Mouse (Mus musculus): Measurements from ENCODE around the gene Pnpo.
A peak's percentile ranks its signal among the peaks of the same experiment; 100 is the strongest.

The Pnpo gene

DNA sequence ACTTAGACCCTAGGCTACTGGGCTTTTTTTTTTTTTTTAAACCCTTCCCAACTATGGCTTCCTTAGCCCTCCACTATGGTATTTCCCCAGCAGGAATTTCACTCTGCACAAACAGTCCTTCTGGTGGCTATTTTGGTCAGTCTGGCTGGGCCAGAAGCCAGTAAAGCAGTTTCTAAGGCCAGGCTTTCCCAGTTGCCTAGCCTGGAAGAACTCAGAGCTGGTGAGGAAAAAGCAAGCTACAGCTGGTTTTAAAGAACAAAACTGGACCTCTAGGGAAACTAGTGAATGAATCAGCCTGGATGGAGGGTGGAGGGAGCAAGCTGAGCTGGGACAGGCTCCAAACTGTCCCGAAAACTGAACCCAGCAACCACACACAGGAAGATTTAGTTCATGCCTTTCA lies 26.0 kb upstream of the Pnpo start:
- peak; percentile 48 for DNase-seq (ENCODE audit: low spot score)

- no peak for DNase-seq (ENCODE audit: low spot score)
Observed at GRCm38 (mm10) chr11:96969280-96969722, 25.5 kb upstream of the Pnpo start.

GRCm38 (mm10) chr11:96968476-96968875 lies 24.7 kb upstream of the Pnpo start:
- DNase-seq (ENCODE audit: low spot score), result no peak

GRCm38 (mm10) chr11:96967544-96968269 lies 23.9 kb upstream of the Pnpo start:
- no peak for DNase-seq (ENCODE audit: low spot score)

DNA sequence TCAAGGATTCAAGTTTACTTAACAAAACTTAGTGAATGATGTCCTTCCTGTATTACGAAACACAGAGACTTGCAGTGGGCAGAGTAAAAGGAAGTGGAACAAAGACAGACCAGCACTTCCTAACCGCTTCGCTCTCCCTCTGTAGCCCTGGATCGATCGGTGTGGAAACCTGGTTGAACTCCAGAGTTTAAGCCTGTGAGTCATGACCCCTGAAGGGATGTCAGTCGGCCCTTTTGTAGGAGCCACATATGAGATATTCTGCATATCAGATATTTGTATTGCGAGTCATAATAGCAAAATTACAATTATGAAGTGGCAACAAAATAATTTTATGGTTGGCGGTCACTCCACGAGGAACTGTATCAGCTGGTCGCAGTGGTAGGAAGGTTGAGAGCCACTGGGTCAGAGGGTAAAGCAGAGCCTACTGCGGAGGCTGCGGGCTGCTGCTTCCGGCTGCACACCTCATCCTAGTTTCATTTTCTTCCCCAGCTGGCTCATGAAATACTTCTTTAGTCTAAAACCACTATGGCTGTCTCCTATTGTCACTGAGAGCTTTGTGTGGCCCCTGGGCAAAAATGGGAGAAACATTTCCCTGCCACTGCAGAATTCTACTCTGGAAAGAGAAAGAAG lies 23.2 kb upstream of the Pnpo start:
- no peak for DNase-seq (ENCODE audit: low spot score)

DNA sequence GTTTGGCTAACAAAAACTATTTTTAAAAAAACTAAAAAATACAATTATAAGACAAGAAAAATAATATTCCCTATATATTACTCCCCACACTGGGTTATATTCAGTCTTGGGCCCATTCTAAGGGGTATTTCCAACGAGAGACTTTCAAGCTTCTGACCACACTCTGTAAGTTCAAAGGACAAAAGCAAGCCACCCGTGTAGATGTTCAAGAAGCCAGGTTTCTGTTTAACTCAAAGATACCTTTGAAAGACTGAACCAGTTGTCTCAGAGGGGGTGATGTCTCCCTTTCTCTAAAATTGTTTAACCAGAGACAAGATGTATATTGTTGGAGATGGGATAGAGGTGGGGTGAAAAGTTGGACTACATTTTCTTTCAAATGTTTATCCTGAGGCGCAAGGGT lies 22.4 kb upstream of the Pnpo start:
- no peak for DNase-seq (ENCODE audit: low spot score)

DNA sequence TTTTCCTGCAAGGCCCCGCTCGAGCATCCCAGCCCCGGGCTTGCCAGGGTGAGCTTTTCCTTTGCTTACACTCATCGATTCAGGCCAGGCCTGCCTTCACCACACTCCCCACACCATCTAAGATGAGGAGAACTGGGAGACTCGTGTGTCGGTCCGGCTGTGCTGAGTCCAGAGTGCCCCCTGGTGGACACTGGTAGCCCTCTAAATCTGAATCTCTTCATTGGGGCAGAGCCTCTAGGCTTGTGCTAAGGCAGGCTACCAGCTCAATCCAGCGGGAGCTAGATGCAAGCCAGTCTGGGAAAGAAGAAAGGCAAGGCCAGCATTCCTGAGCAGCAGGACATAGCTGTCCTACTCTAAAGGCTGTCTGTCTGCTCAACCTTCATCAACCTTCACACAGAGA lies 19.8 kb upstream of the Pnpo start:
- DNase-seq (ENCODE audit: low spot score), result peak; percentile 86

GRCm38 (mm10) chr11:96957061-96957805 lies 13.4 kb upstream of the Pnpo start:
- DNase-seq (ENCODE audit: low spot score), result no peak

DNA sequence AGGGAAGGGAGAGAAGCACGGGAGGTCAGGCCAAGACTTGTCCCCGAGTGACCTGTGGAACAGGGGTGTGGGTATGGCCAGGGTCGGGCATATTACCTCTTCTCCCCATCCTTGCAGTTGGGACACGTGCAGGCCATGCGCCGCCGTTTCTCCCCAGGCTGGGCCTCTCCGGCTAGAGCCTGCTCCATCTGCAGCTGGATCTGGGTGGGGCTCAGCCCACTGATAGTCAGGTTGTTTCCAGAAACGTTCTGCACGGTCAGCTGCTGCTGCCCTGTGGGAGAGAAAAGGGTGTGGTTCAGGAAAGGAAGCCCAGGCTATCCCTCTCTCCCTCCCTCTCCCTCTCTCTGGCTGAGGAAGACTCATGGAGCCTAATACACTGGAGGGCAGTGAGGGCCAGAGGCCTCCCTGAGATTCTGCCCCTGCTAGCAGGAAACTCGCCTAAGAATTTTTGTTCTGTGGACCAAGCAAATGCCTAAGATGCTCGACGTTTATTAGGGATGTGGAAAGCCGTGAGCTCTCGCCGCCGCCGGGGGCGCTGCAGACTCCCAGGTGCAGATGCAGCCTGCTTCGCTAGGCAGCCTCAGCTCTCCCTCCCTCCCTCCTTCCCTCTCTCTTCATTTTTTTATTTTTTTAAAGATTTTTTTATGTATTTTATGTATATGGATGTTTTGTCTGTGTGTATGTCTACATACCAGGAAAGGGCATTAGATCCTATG lies 12.4 kb upstream of the Pnpo start:
- no peak for DNase-seq (ENCODE audit: low spot score)

GRCm38 (mm10) chr11:96955094-96955493 lies 11.3 kb upstream of the Pnpo start:
- no peak for DNase-seq (ENCODE audit: low spot score)

- DNase-seq (ENCODE audit: low spot score), result no peak
Observed at GRCm38 (mm10) chr11:96952896-96953295, 9.1 kb upstream of the Pnpo start.

- DNase-seq (ENCODE audit: low spot score), result no peak
Observed at GRCm38 (mm10) chr11:96952426-96952825, 8.6 kb upstream of the Pnpo start.

- DNase-seq (ENCODE audit: low spot score), result no peak
Observed at GRCm38 (mm10) chr11:96950767-96951166, 7.0 kb upstream of the Pnpo start.

GRCm38 (mm10) chr11:96947849-96948248 lies 4.1 kb upstream of the Pnpo start:
- DNase-seq (ENCODE audit: low spot score), result no peak

GRCm38 (mm10) chr11:96946498-96946897 lies 2.7 kb upstream of the Pnpo start:
- DNase-seq (ENCODE audit: low spot score), result no peak

DNA sequence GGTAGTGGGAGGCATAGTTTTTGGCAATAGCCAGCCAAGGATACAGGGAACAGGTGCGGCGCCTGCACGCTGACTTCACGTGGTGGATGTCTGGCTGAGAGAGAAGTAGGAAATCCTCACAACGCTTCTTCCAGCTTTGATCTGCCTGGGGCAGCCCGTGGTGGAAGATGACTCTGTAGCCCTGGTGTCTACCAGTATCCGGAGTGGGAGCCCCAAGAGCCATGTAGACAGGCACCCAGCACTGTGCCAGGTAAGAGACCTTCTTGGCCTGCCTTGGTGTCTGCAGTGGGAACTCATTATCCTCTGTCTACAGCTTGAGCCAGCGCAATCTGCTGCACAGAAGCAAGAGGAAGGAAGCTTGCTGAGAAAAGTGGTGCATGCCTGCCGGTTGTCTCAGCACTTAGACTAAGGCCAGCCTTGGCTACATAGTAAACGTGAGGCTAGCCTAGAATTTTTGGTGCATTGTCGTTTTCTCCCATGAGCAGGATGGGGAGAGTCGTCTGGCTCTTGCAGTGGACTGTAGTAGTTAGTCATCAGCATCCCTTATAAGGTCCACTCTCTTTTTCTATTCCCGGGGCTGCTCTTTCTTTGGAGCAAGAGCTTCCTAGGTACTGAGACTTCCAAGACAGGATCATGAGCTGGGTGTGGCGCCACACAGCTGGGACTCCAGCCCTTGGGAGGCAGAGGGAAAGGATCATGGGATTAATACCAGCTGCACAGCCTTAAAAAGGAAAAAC lies 1.2 kb upstream of the Pnpo start:
- DNase-seq (ENCODE audit: low spot score), result no peak

GRCm38 (mm10) chr11:96941989-96942590 lies 1.7 kb downstream of the Pnpo start:
- DNase-seq (ENCODE audit: low spot score), result no peak

DNA sequence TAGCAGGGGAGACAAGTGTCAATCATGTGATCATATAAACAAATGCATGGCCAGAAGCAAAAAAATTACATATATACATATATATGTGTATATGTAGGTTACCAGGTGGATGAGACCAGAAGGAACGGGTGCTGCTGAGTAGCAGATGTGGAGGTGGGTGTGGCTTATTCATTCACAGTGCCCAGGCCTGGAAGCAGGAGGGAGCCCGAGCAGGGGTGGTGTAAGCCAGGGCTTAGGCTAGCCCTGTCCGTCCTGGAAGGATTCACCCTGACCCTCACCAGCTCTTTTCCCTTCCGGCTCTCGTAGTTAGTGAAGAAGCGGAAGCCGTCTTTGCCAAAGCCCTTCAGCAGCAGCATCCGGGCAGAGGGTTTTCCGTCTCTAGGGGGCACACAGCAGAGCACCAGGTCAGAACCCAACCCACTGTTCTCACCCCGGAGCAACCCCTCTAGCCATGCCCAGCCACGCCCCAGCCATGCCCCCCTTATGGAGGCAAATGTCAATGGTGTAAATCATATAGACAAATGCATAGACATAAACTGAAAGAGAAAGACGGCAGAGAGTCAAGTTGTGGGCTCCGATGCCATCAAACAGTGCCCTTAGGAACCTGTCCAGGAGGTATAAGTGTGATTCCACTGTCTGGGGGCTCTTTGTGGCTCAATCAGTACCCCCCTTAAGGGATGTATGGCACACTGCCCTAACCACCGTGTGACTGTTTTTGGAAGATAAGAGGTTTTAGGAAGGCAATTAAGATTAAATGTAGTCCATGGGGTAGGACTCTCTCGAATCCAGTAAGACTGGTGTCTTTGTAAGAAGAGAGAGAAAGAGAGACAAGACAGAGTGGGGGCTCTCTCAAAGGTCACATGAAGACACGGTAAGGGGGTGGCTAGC lies 3.0 kb downstream of the Pnpo start:
- peak; percentile 34 for DNase-seq (ENCODE audit: low spot score)

GRCm38 (mm10) chr11:96938426-96938800 lies 5.4 kb downstream of the Pnpo start:
- no peak for DNase-seq (ENCODE audit: low spot score)

Data from MN1 (cell line).